Mouse (Mus musculus): Measurements from ENCODE around the gene Gsk3a. TPM values are rescaled to one million over a fixed set of nuclear protein-coding genes. Genes with fewer than 3 reads are reported as not detected.

The Gsk3a gene
- polyA plus RNA-seq, 1 experiment from 2014 or later: 16.1 TPM

GRCm38 (mm10) chr7:25190806-25191205 lies 46.8 kb downstream of the Gsk3a start:
- no peak overlapping the region for H3K4me2 ChIP-seq (replicated peaks; ENCODE audit: low read depth, low read length)
- no peak for DNase-seq (ENCODE audit: low spot score)
- no peak overlapping the region for H3K9ac ChIP-seq (ENCODE audit: low read depth, low read length)
- ATAC-seq (ENCODE audit: low FRiP score): no peak
- H3K4me3 ChIP-seq (ENCODE audit: low read depth, low read length): no peak overlapping the region
- H3K36me3 ChIP-seq (ENCODE audit: control insufficient read depth, insufficient read depth, low read length): no peaks in the 10 kb centered on the region
- H3K27ac ChIP-seq (ENCODE audit: low read depth, low read length): no peak overlapping the region
- 86% methylated on average over 11 of the region's 11 CpGs for WGBS
- no peaks in the 10 kb centered on the region for H3K9me3 ChIP-seq (ENCODE audit: control insufficient read depth, low read length)
- no peaks in the 10 kb centered on the region for H3K27me3 ChIP-seq (ENCODE audit: control insufficient read depth, insufficient read depth, low read length)
- H3K4me1 ChIP-seq (replicated peaks; ENCODE audit: control insufficient read depth, insufficient read depth, low read length): no peaks in the 10 kb centered on the region

- Histone ChIP-seq H3K9me3 (ENCODE audit: control insufficient read depth, low read length) (no peaks in the 10 kb centered on the region), H3K27ac (ENCODE audit: low read depth, low read length) (no peak overlapping the region), H3K36me3 (ENCODE audit: control insufficient read depth, insufficient read depth, low read length) (no peaks in the 10 kb centered on the region), H3K27me3 (ENCODE audit: control insufficient read depth, insufficient read depth, low read length) (peaks cover under 1% of the 10 kb centered on the region), H3K4me2 (replicated peaks; ENCODE audit: low read depth, low read length) (no peak overlapping the region), H3K4me3 (ENCODE audit: low read depth, low read length) (no peak overlapping the region), H3K4me1 (replicated peaks; ENCODE audit: control insufficient read depth, insufficient read depth, low read length) (no peaks in the 10 kb centered on the region), H3K9ac (ENCODE audit: low read depth, low read length) (no peak overlapping the region)
- DNase-seq (ENCODE audit: low spot score) (peak; percentile 97), ATAC-seq (ENCODE audit: low FRiP score) (peak; percentile 88)
- WGBS: 31% methylated on average over 21 of the region's 21 CpGs
Observed at GRCm38 (mm10) chr7:25187662-25188650, 49.7 kb downstream of the Gsk3a start.

GRCm38 (mm10) chr7:25184091-25184490 lies 53.6 kb downstream of the Gsk3a start:
- Histone ChIP-seq H3K4me3 (ENCODE audit: low read depth, low read length) (no peak overlapping the region), H3K9me3 (ENCODE audit: control insufficient read depth, low read length) (no peaks in the 10 kb centered on the region), H3K9ac (ENCODE audit: low read depth, low read length) (no peak overlapping the region), H3K4me1 (replicated peaks; ENCODE audit: control insufficient read depth, insufficient read depth, low read length) (peaks cover 5% of the 10 kb centered on the region; the same call in 1 of the 2 replicates), H3K4me2 (replicated peaks; ENCODE audit: low read depth, low read length) (no peak overlapping the region), H3K27ac (ENCODE audit: low read depth, low read length) (no peak overlapping the region), H3K36me3 (ENCODE audit: control insufficient read depth, insufficient read depth, low read length) (no peaks in the 10 kb centered on the region), H3K27me3 (ENCODE audit: control insufficient read depth, insufficient read depth, low read length) (peaks cover 22% of the 10 kb centered on the region)
- DNase-seq (ENCODE audit: low spot score) (no peak), ATAC-seq (ENCODE audit: low FRiP score) (no peak)
- 81% methylated on average over 6 of the region's 6 CpGs for WGBS

- peaks cover 22% of the 10 kb centered on the region for H3K27me3 ChIP-seq (ENCODE audit: control insufficient read depth, insufficient read depth, low read length)
- H3K9me3 ChIP-seq (ENCODE audit: control insufficient read depth, low read length): no peaks in the 10 kb centered on the region
- 5% methylated on average over 21 of the region's 21 CpGs for WGBS
- peak overlapping the region; percentile 28 for H3K4me2 ChIP-seq (replicated peaks; ENCODE audit: low read depth, low read length)
- H3K4me3 ChIP-seq (ENCODE audit: low read depth, low read length): no peak overlapping the region
- 0 out of 2 replicates have a peak overlapping the region, but pooled peaks have one; percentile 15 for H3K9ac ChIP-seq (ENCODE audit: low read depth, low read length)
- H3K36me3 ChIP-seq (ENCODE audit: control insufficient read depth, insufficient read depth, low read length): no peaks in the 10 kb centered on the region
- H3K4me1 ChIP-seq (replicated peaks; ENCODE audit: control insufficient read depth, insufficient read depth, low read length): peaks cover 5% of the 10 kb centered on the region; the same call in 1 of the 2 replicates
- H3K27ac ChIP-seq (ENCODE audit: low read depth, low read length): no peak overlapping the region
- DNase-seq (ENCODE audit: low spot score): peak; percentile 51
- no peak for ATAC-seq (ENCODE audit: low FRiP score)
Observed at GRCm38 (mm10) chr7:25181814-25182213, 55.8 kb downstream of the Gsk3a start.

- Histone ChIP-seq H3K9ac (ENCODE audit: low read depth, low read length) (0 out of 2 replicates have a peak overlapping the region, but pooled peaks have one; percentile 15), H3K27ac (ENCODE audit: low read depth, low read length) (no peak overlapping the region), H3K9me3 (ENCODE audit: control insufficient read depth, low read length) (no peaks in the 10 kb centered on the region), H3K4me2 (replicated peaks; ENCODE audit: low read depth, low read length) (peak overlapping the region; percentile 28), H3K4me1 (replicated peaks; ENCODE audit: control insufficient read depth, insufficient read depth, low read length) (peaks cover 5% of the 10 kb centered on the region; the same call in 1 of the 2 replicates), H3K27me3 (ENCODE audit: control insufficient read depth, insufficient read depth, low read length) (peaks cover 22% of the 10 kb centered on the region), H3K4me3 (ENCODE audit: low read depth, low read length) (0 out of 2 replicates have a peak overlapping the region, but pooled peaks have one; percentile 12), H3K36me3 (ENCODE audit: control insufficient read depth, insufficient read depth, low read length) (no peaks in the 10 kb centered on the region)
- WGBS: 1% methylated on average over 15 of the region's 15 CpGs
- DNase-seq (ENCODE audit: low spot score): peak; percentile 76
- ATAC-seq (ENCODE audit: low FRiP score): peak; percentile 28; the same call in 1 of the 2 replicates
Observed at GRCm38 (mm10) chr7:25181331-25181790, 56.3 kb downstream of the Gsk3a start.

- Histone ChIP-seq H3K36me3 (ENCODE audit: control insufficient read depth, insufficient read depth, low read length) (no peaks in the 10 kb centered on the region), H3K4me3 (ENCODE audit: low read depth, low read length) (peak overlapping the region; percentile 41; the same call in 1 of the 2 replicates), H3K9me3 (ENCODE audit: control insufficient read depth, low read length) (no peaks in the 10 kb centered on the region), H3K27ac (ENCODE audit: low read depth, low read length) (peak overlapping the region; percentile 82), H3K27me3 (ENCODE audit: control insufficient read depth, insufficient read depth, low read length) (peaks cover 22% of the 10 kb centered on the region), H3K4me2 (replicated peaks; ENCODE audit: low read depth, low read length) (peak overlapping the region; percentile 58), H3K4me1 (replicated peaks; ENCODE audit: control insufficient read depth, insufficient read depth, low read length) (peaks cover 5% of the 10 kb centered on the region; the same call in 1 of the 2 replicates), H3K9ac (ENCODE audit: low read depth, low read length) (peak overlapping the region; percentile 72; the same call in 1 of the 2 replicates)
- ATAC-seq (ENCODE audit: low FRiP score) (no peak), DNase-seq (ENCODE audit: low spot score) (no peak)
- WGBS: 5% methylated on average over 6 of the region's 6 CpGs
Observed at GRCm38 (mm10) chr7:25180512-25180911, 57.1 kb downstream of the Gsk3a start.

- H3K36me3 ChIP-seq (ENCODE audit: control insufficient read depth, insufficient read depth, low read length): no peaks in the 10 kb centered on the region
- peak within 1 kb of the TSS; percentile 41 for H3K4me3 ChIP-seq (ENCODE audit: low read depth, low read length)
- WGBS: 0% methylated on average over 24 of the region's 56 CpGs
- peak; percentile 93 for DNase-seq (ENCODE audit: low spot score)
- H3K4me1 ChIP-seq (replicated peaks; ENCODE audit: control insufficient read depth, insufficient read depth, low read length): peaks cover 5% of the 10 kb centered on the region; the same call in 1 of the 2 replicates
- peak within 1 kb of the TSS; percentile 72 for H3K9ac ChIP-seq (ENCODE audit: low read depth, low read length)
- peak within 1 kb of the TSS; percentile 82 for H3K27ac ChIP-seq (ENCODE audit: low read depth, low read length)
- H3K4me2 ChIP-seq (replicated peaks; ENCODE audit: low read depth, low read length): peak within 1 kb of the TSS; percentile 58
- peak; percentile 90 for ATAC-seq (ENCODE audit: low FRiP score)
- H3K9me3 ChIP-seq (ENCODE audit: control insufficient read depth, low read length): no peaks in the 10 kb centered on the region
- H3K27me3 ChIP-seq (ENCODE audit: control insufficient read depth, insufficient read depth, low read length): peaks cover 22% of the 10 kb centered on the region
Observed at GRCm38 (mm10) chr7:25179606-25180161, 58.0 kb downstream of the Gsk3a start, which contains the start of gene Pou2f2. Gene Pou2f2, minus strand, starts transcription at chr7:25179726.

GRCm38 (mm10) chr7:25178787-25179605 lies 58.7 kb downstream of the Gsk3a start:
- H3K4me2 ChIP-seq (replicated peaks; ENCODE audit: low read depth, low read length): peak overlapping the region; percentile 58
- under 1% methylated on average over 50 of the region's 56 CpGs for WGBS
- peak; percentile 62 for DNase-seq (ENCODE audit: low spot score)
- no peaks in the 10 kb centered on the region for H3K36me3 ChIP-seq (ENCODE audit: control insufficient read depth, insufficient read depth, low read length)
- peak; percentile 84 for ATAC-seq (ENCODE audit: low FRiP score)
- peak overlapping the region; percentile 82 for H3K27ac ChIP-seq (ENCODE audit: low read depth, low read length)
- H3K27me3 ChIP-seq (ENCODE audit: control insufficient read depth, insufficient read depth, low read length): peaks cover 22% of the 10 kb centered on the region
- H3K4me3 ChIP-seq (ENCODE audit: low read depth, low read length): peak overlapping the region; percentile 41
- H3K4me1 ChIP-seq (replicated peaks; ENCODE audit: control insufficient read depth, insufficient read depth, low read length): peaks cover 5% of the 10 kb centered on the region; the same call in 1 of the 2 replicates
- H3K9me3 ChIP-seq (ENCODE audit: control insufficient read depth, low read length): no peaks in the 10 kb centered on the region
- peak overlapping the region; percentile 72 for H3K9ac ChIP-seq (ENCODE audit: low read depth, low read length)

Data from hindbrain, embryonic 11.5 days (tissue).